In genomic region chr4:141651944-141652343, GRCm38 (mm10) we compare ENCODE assay signal across 26 mouse cellular contexts. TPM values are rescaled to one million over a fixed set of nuclear protein-coding genes. Genes with fewer than 3 reads are reported as not detected.
DNase-seq lines count a peak whose midpoint lies in the region; TF ChIP-seq lines count a peak whose summit lies in the region.
"Had no signal": no experiment of that assay in that cellular context is flagged by ENCODE, and none has a peak within 500 bp of the region (broad histone marks: within the 10 kb centered on the region; RNA-seq: fewer than 3 reads in every experiment).

No protein-coding gene starts in this region.

- WGBS in heart, embryonic 10.5 days: 89% methylated on average over 10 of the region's 10 CpGs

- TF ChIP-seq CTCF in testis, adult 2 months (IDR thresholded peaks at IDR 0.05; ENCODE audit: control insufficient read depth, insufficient read depth, insufficient replicate concordance, low read depth, low read length): no peak

- peak overlapping the region; percentile 23; the same call in 1 of the 2 replicates for H3K27ac ChIP-seq in heart, embryonic 10.5 days
- peak overlapping the region; percentile 19; the same call in 1 of the 2 replicates for H3K27ac ChIP-seq in testis, adult 2 months (ENCODE audit: control insufficient read depth, insufficient read depth, low read depth, low read length)
- H3K27ac ChIP-seq: heart, embryonic 13.5 days; hindbrain, embryonic 14.5 days; intestine, embryonic 15.5 days; left cerebral cortex, adult 2 months; liver, embryonic 13.5 days; neural tube, embryonic 15.5 days had no signal

- no peak for DNase-seq in heart, embryonic 10.5 days (ENCODE audit: low spot score)
- no peak for DNase-seq in heart, adult 9 months (ENCODE audit: low spot score in 2 of 2)
- peak; percentile 45 to 49 for DNase-seq in kidney, postnatal 36 days
- DNase-seq in kidney, adult 8-10 months: no peak
- DNase-seq in testis, postnatal 10 days (ENCODE audit: low spot score): no peak
- no peak for DNase-seq in cerebellum, adult 9-10 months
- DNase-seq: adrenal gland, adult 2 months; cerebellum, adult 18-20 months; cerebellum, postnatal 25 days; embryo, embryonic 11 days; kidney, postnatal 10 days; layer of hippocampus, adult 9-11 months; liver, embryonic 13.5 days; lung, adult 2 months; lung, postnatal 14 days had no signal

- H3K9me3 ChIP-seq in heart, embryonic 10.5 days: no peaks in the 10 kb centered on the region
- H3K9me3 ChIP-seq: G1E; heart, embryonic 13.5 days; intestine, embryonic 15.5 days; liver, embryonic 13.5 days; neural tube, embryonic 15.5 days had no signal

- H3K27me3 ChIP-seq in heart, embryonic 10.5 days (ENCODE audit: insufficient read depth, poor library complexity, severe bottlenecking): no peaks in the 10 kb centered on the region
- H3K27me3 ChIP-seq in testis, adult 2 months (ENCODE audit: control insufficient read depth, insufficient read depth, low read length): no peaks in the 10 kb centered on the region
- H3K27me3 ChIP-seq: heart, embryonic 13.5 days; intestine, embryonic 15.5 days; liver, embryonic 13.5 days; neural tube, embryonic 15.5 days; Patski had no signal

- H3K4me1 ChIP-seq in heart, embryonic 10.5 days: peaks cover 26% of the 10 kb centered on the region
- H3K4me1 ChIP-seq in testis, adult 2 months (ENCODE audit: control insufficient read depth, insufficient read depth, low read length): peaks cover 25% of the 10 kb centered on the region
- H3K4me1 ChIP-seq: intestine, embryonic 15.5 days had no signal

- H3K36me3 ChIP-seq in heart, embryonic 10.5 days: peaks cover 55% of the 10 kb centered on the region
- no peaks in the 10 kb centered on the region for H3K36me3 ChIP-seq in testis, adult 2 months (ENCODE audit: control insufficient read depth, insufficient read depth, low read length)

- no peak overlapping the region for H3K4me3 ChIP-seq in heart, embryonic 10.5 days
- peak overlapping the region; percentile 79 for H3K4me3 ChIP-seq in testis, adult 2 months (ENCODE audit: control insufficient read depth, low read depth, low read length)
- H3K4me3 ChIP-seq: heart, embryonic 13.5 days; intestine, embryonic 15.5 days; left cerebral cortex, adult 2 months; liver, embryonic 13.5 days; myocyte; neural tube, embryonic 15.5 days had no signal

- peak; percentile 55 for TF ChIP-seq POLR2A in testis, adult 2 months (IDR thresholded peaks at IDR 0.05; ENCODE audit: control insufficient read depth, low read depth, low read length)

RNA-seq across cellular contexts. Expression of gene Plekhm2, which starts 12.8 kb away (rescaled TPM):
- polyA plus RNA-seq in heart, embryonic 10.5 days (2016; fragmentation: Nextera tagmentation; extraction: Ambion mirVana): 4.1 and 5.4 TPM in 2 replicates
- 73.3 and 76.3 TPM in 2 replicates for polyA plus RNA-seq in testis, adult 2 months (2012; rRNA removed)

RNA-seq across cellular contexts. Expression of gene Slc25a34, which starts 28.3 kb away (rescaled TPM):
- 0.20 and 0.34 TPM in 2 replicates for polyA plus RNA-seq in heart, embryonic 10.5 days (2016; fragmentation: Nextera tagmentation; extraction: Ambion mirVana)
- 2.2 and 2.9 TPM in 2 replicates for polyA plus RNA-seq in testis, adult 2 months (2012; rRNA removed)
- polyA plus RNA-seq: forebrain, embryonic 14.5 days; G1E; hindbrain, embryonic 14.5 days had no signal

RNA-seq across cellular contexts. Expression of gene Rsc1a1, which starts 33.5 kb away (rescaled TPM):
- 3.1 and 4.4 TPM in 2 replicates for polyA plus RNA-seq in heart, embryonic 10.5 days (2016; fragmentation: Nextera tagmentation; extraction: Ambion mirVana)
- polyA plus RNA-seq in testis, adult 2 months (2012; rRNA removed): 3.6 and 4.1 TPM in 2 replicates
- polyA plus RNA-seq: hindbrain, embryonic 14.5 days; intestine, embryonic 15.5 days; neural tube, embryonic 15.5 days; stomach, embryonic 16.5 days had no signal

RNA-seq across cellular contexts. Expression of gene Tmem82, which starts 33.5 kb away (rescaled TPM):
- polyA plus RNA-seq in heart, embryonic 10.5 days (2016; fragmentation: Nextera tagmentation; extraction: Ambion mirVana): 0.96 and 2.4 TPM in 2 replicates
- polyA plus RNA-seq in testis, adult 2 months (2012; rRNA removed): 3.5 and 3.9 TPM in 2 replicates
- polyA plus RNA-seq: forebrain, embryonic 14.5 days; G1E; hindbrain, embryonic 14.5 days had no signal

RNA-seq across cellular contexts. Expression of gene Fblim1, which starts 46.0 kb away (rescaled TPM):
- 61.9 and 62.7 TPM in 2 replicates for polyA plus RNA-seq in heart, embryonic 10.5 days (2016; fragmentation: Nextera tagmentation; extraction: Ambion mirVana)
- polyA plus RNA-seq in testis, adult 2 months (2012; rRNA removed): 3.1 and 4.4 TPM in 2 replicates
- polyA plus RNA-seq: G1E had no signal

Comparison
In these comparisons a context has a peak if more than half of its experiments do, and no peak if none do; other contexts are left out.
1. DNase-seq: peak in kidney, postnatal 36 days (2 of 2); none in heart, embryonic 10.5 days (single experiment), heart, adult 9 months (0 of 2), kidney, adult 8-10 months (0 of 2), testis, postnatal 10 days (single experiment) and cerebellum, adult 9-10 months (single experiment).
2. RNA of gene Plekhm2, which starts 12.8 kb away (polyA plus RNA-seq): 73.3 to 76.3 TPM in testis, adult 2 months; 4.1 to 5.4 TPM in heart, embryonic 10.5 days; every median in the first group is over 10 times any median in the second.